In the genomic region with DNA sequence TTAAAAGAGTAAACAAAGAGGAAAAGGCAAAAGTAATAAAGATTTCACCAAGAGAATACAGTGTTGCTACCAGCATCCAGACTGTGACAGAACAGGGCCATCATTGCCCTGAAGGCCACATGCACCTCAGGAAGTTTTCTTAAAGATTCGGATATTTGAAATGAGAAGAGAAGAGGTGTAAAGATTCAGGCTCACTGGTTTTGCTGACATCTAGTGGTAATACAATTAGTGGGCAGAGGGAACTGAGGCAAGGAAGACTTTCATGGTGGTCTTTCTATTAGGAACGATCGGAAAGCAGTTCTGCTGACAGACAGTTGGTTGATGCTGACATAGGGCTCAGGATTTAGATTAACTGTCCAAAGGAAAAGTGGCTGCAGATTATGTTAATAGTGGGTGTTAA, we compare ENCODE assay signal across 21 mouse cellular contexts.
DNase-seq lines count a peak whose midpoint lies in the region; ATAC-seq and TF ChIP-seq lines count a peak whose summit lies in the region.
"Had no signal": no experiment of that assay in that cellular context is flagged by ENCODE, and none has a peak within 500 bp of the region (broad histone marks: within the 10 kb centered on the region; RNA-seq: fewer than 3 reads in every experiment).

No protein-coding gene starts in this region.

- 52% methylated on average over 3 of the region's 3 CpGs for WGBS in lung, embryonic 14.5 days
- 61% methylated on average over 3 of the region's 3 CpGs for WGBS in liver, postnatal 0 days (ENCODE audit: insufficient replicate concordance)

- no peaks in the 10 kb centered on the region for H3K4me1 ChIP-seq in lung, embryonic 14.5 days (ENCODE audit: insufficient read depth)
- no peaks in the 10 kb centered on the region for H3K4me1 ChIP-seq in liver, postnatal 0 days (ENCODE audit: insufficient read depth)
- H3K4me1 ChIP-seq: embryonic facial prominence, embryonic 13.5 days; hindbrain, embryonic 10.5 days; limb, embryonic 12.5 days; liver, embryonic 12.5 days; lung, embryonic 15.5 days had no signal

- TF ChIP-seq POLR2A in brain, embryonic 14.5 days (IDR thresholded peaks at IDR 0.05; ENCODE audit: borderline replicate concordance, extremely low read depth, insufficient read depth, insufficient read length, poor library complexity, severe bottlenecking), result no peak

- no peaks in the 10 kb centered on the region for H3K9me3 ChIP-seq in lung, embryonic 14.5 days (ENCODE audit: low read depth, low read length)
- H3K9me3 ChIP-seq in liver, postnatal 0 days (ENCODE audit: low read length), result no peaks in the 10 kb centered on the region
- H3K9me3 ChIP-seq: embryonic facial prominence, embryonic 13.5 days; hindbrain, embryonic 10.5 days; limb, embryonic 12.5 days; liver, embryonic 12.5 days; lung, embryonic 15.5 days had no signal

- H3K4me2 ChIP-seq in lung, embryonic 14.5 days, result no peak overlapping the region
- no peak overlapping the region for H3K4me2 ChIP-seq in liver, postnatal 0 days (ENCODE audit: low read depth, low read length)
- H3K4me2 ChIP-seq: embryonic facial prominence, embryonic 13.5 days; limb, embryonic 12.5 days; liver, embryonic 12.5 days; lung, embryonic 15.5 days had no signal

- no peak overlapping the region for H3K27ac ChIP-seq in gastrocnemius, adult 2 months
- H3K27ac ChIP-seq in lung, embryonic 14.5 days (ENCODE audit: low read depth), result no peak overlapping the region
- no peak overlapping the region for H3K27ac ChIP-seq in liver, postnatal 0 days (ENCODE audit: low read depth)
- H3K27ac ChIP-seq: embryonic facial prominence, embryonic 13.5 days; hindbrain, embryonic 10.5 days; limb, embryonic 12.5 days; liver, embryonic 12.5 days; lung, embryonic 15.5 days had no signal

- H3K4me3 ChIP-seq in gastrocnemius, adult 2 months, result no peak overlapping the region
- H3K4me3 ChIP-seq in lung, embryonic 14.5 days (ENCODE audit: low read depth, low read length), result no peak overlapping the region
- no peak overlapping the region for H3K4me3 ChIP-seq in liver, postnatal 0 days (ENCODE audit: low read depth, low read length)
- H3K4me3 ChIP-seq: embryonic facial prominence, embryonic 13.5 days; hindbrain, embryonic 10.5 days; limb, embryonic 12.5 days; liver, embryonic 12.5 days; lung, embryonic 15.5 days had no signal

- TF ChIP-seq CTCF in gastrocnemius, adult 2 months (IDR thresholded peaks at IDR 0.05), result peak; percentile 14; the same call in 1 of the 2 replicates
- TF ChIP-seq CTCF in lung, embryonic 14.5 days (IDR thresholded peaks at IDR 0.05; ENCODE audit: low read depth), result peak; percentile 33; the same call in 1 of the 2 replicates
- TF ChIP-seq CTCF in brain, embryonic 14.5 days (IDR thresholded peaks at IDR 0.05; ENCODE audit: borderline replicate concordance, extremely low read depth, insufficient read depth, insufficient read length), result peak; percentile 17; the same call in 1 of the 2 replicates
- TF ChIP-seq CTCF in liver, postnatal 0 days (IDR thresholded peaks at IDR 0.05; ENCODE audit: low read depth), result no peak

- no peaks in the 10 kb centered on the region for H3K36me3 ChIP-seq in lung, embryonic 14.5 days (ENCODE audit: insufficient read depth)
- H3K36me3 ChIP-seq in liver, postnatal 0 days (replicated peaks; ENCODE audit: insufficient read depth, low read length), result no peaks in the 10 kb centered on the region
- H3K36me3 ChIP-seq: embryonic facial prominence, embryonic 13.5 days; hindbrain, embryonic 10.5 days; limb, embryonic 12.5 days; liver, embryonic 12.5 days; lung, embryonic 15.5 days had no signal

- no peak for DNase-seq in gastrocnemius, adult 2 months
- no peak for DNase-seq in gastrocnemius, postnatal 36 days
- peak; percentile 11 for DNase-seq in lung, embryonic 14.5 days
- no peak for DNase-seq in lung, postnatal 10 days
- peak; percentile 38 for DNase-seq in brain, embryonic 14.5 days (ENCODE audit: low read depth)
- peak; percentile 5 for DNase-seq in embryo, embryonic 11 days
- DNase-seq in liver, postnatal 0 days, result no peak
- DNase-seq in ovary, postnatal 14 days (ENCODE audit: low spot score), result no peak
- DNase-seq: adrenal gland, adult 2 months; cerebellum, adult 11-12 months; cerebellum, postnatal 14 days; gastrocnemius, postnatal 25 days; kidney, adult 8-10 months; kidney, postnatal 25 days; right cerebral cortex, adult 18-20 months; thymus, adult 2 months had no signal

- TF ChIP-seq EP300 in liver, postnatal 0 days (IDR thresholded peaks at IDR 0.05; ENCODE audit: low read depth), result no peak

- no peaks in the 10 kb centered on the region for H3K27me3 ChIP-seq in lung, embryonic 14.5 days (ENCODE audit: insufficient read depth, low read length)
- H3K27me3 ChIP-seq in liver, postnatal 0 days (ENCODE audit: insufficient read depth, low read length), result no peaks in the 10 kb centered on the region
- H3K27me3 ChIP-seq: embryonic facial prominence, embryonic 13.5 days; limb, embryonic 12.5 days; liver, embryonic 12.5 days; lung, embryonic 15.5 days had no signal

- H3K9ac ChIP-seq in lung, embryonic 14.5 days, result no peak overlapping the region
- no peak overlapping the region for H3K9ac ChIP-seq in liver, postnatal 0 days (replicated peaks)
- H3K9ac ChIP-seq: embryonic facial prominence, embryonic 13.5 days; limb, embryonic 12.5 days; liver, embryonic 12.5 days; lung, embryonic 15.5 days had no signal

- intact Hi-C loops in gastrocnemius, adult 2 months (cut with DNase I), result no loop called here
- intact Hi-C loops in gastrocnemius, postnatal 36 days (cut with DNase I), result no loop called here

- no peak for ATAC-seq in lung, embryonic 14.5 days (ENCODE audit: insufficient read depth)
- ATAC-seq in liver, postnatal 0 days, result no peak
- ATAC-seq: liver, embryonic 12.5 days had no signal

Comparison
In these comparisons a context has a peak if more than half of its experiments do, and no peak if none do; other contexts are left out.
1. DNase-seq: peak in lung, embryonic 14.5 days (single experiment), brain, embryonic 14.5 days (single experiment) and embryo, embryonic 11 days (single experiment); none in gastrocnemius, adult 2 months (single experiment), gastrocnemius, postnatal 36 days (0 of 2), lung, postnatal 10 days (single experiment), liver, postnatal 0 days (single experiment) and ovary, postnatal 14 days (single experiment).